Mouse (Mus musculus) ovary, postnatal 14 days (tissue): Measurements from ENCODE around the gene Prnp.
A peak's percentile ranks its signal among the peaks of the same experiment; 100 is the strongest.

ENCODE experiments used
- DNase-seq: peaks from one replicate; pipeline ENCODE4 v3.0.0; 2022; ENCODE audit warnings: low spot score

Prnp gene

DNA sequence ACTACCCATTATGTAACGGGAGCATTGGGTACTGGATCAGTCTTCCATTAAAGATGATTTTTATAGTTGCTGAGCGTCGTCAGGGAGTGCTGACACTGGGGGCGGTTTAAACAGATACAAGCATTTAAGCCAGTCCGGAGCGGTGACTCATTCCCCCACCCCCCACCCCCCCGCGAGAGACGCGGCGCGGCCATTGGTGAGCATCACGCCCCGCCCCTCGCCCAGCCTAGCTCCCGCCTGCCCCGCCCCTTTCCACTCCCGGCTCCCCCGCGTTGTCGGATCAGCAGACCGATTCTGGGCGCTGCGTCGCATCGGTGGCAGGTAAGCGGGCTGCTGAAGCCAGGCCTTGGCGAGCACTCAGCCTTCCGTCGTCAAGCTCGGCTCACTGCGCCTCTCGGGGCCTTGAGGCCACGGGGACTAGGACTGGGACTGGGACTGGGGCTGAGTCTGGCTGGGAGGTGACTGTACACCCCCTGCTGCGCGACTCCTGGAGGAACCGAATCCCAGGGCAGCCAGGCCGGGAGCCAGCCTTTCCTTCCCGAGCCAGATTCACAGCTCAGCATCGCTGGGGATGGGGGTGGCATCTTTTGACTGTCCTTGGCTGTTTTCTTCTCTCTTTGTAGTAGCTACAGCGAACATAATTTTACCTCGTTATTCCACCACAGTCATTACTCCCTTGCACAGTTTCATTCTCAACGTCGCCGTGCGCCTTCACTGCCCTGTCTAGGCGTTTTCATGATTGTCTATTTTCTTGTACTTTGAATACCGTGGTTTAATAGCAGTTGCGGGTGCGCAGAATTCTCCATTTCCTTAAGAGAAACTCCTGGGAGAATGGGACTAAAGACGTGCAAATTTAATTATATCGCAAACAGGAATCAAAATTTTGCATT is at the start of gene Prnp, which contains the start of gene Prn:
Gene Prnp, plus strand, starts transcription at position 246 of the 890 bp plus-strand sequence.
Gene Prn, plus strand, starts transcription at position 275 of the 890 bp plus-strand sequence.
- DNase-seq: peak; percentile 83

DNA sequence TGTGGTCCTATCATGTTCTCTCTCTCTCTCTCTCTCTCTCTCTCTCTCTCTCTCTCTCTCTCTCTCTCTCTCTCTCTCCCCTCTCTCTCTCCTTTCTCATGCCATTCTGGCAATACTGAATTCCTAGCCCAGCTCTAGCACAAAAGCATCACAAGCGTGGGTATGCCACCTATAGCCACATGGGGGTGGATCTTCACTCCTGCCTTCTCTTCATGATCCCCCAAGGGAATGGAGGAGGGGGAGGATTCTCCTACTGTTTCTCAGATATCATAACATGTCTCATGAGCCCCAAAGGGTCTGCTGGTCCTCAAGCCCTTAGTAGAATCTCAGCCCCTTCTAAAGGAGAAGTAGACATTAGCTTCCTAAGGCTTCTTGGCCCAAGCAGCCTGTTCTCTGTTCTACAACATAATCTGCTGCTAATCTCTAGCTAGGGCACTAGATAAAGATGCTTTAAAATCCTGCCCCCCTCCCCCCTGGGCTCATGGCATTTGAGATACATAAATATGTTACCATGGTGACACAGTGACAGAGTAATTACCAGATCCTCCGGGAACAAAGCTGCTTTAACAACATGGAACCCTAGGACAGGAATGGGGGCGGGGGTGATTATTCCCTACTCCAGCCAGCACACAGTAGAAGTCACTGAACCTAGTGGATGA is 47.0 kb upstream of the Prnp start:
- no peak for DNase-seq

DNA sequence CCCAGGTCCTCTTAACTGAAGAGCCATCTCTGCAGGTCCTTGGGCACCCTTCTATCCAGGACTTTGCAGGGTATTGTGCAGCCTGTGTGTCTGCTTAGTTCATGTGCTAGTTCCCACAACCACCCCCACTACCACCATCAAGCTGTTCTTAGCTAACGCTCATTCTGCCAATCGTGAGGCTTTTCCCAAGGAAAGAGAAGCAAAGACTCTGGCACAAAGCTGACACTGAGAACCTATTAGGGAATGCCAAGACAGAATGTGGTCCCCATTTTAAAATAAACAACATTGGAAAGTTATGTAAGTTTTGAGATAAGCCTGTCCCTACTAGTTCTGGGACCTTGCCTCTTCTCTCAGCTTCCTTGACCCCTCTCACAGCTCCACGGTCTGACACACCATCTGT is 46.3 kb upstream of the Prnp start:
- no peak for DNase-seq

DNA sequence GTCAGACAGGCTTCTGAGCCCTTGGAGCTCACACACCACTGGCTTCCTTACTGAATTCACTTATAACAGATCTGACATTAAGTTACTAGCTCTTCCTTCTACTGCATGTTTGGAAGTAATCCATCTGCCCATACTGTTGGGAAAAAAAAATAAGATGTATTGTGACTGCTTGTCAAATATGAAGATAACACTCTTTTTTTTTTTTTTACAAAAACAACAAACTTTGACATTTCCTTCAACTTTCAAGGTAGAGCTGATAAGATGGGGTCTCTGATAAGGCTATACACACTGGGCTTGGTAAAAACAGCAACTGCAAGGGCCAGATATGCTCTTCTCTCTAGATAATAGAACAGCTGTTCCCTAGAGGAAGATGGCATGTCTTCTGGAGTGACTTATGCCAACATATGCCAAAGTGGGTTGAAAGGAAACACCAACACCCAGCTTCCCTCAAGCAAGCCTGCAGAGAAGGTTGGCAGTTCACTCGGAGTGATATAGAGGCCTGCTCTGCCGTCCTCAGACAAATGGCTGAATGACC is 45.4 kb upstream of the Prnp start:
- no peak for DNase-seq

DNA sequence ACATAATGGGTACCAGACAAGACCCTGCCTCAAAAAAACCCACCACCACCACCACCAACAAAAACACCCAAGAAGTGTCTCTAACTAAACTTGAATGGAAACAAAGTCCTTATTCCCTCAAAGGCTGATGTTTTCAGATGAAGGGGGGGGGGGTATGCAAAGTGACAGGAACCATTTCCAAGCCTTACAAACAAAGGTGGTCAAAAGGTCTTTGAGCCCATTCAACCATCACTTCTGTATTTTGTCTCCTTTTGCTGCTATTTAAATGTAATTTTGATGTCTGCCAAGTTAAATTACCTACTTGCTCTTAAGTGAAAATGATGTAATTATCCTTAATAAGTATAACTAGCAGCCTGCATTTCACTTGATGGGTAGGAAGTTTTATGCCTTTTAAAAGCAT is 43.1 kb upstream of the Prnp start:
- DNase-seq: no peak

DNA sequence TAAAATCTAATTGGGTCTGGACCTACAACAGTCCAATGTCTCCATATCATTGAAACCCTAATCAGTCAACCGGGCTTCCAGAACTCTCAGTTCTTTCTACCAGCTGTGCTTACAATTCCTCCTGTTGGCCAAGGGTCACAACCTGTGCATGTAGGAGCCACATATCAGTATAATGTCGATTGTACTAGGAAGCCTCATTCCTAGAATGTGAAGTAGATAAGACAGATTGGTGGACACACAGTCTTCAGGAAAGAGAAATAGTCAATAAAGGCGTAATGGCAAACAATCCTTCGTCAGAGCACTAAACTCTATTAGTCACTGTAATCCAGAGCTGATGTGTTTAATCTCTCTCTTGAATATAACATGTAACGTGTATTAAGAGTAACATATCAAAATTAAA is 40.7 kb upstream of the Prnp start:
- DNase-seq: no peak

DNA sequence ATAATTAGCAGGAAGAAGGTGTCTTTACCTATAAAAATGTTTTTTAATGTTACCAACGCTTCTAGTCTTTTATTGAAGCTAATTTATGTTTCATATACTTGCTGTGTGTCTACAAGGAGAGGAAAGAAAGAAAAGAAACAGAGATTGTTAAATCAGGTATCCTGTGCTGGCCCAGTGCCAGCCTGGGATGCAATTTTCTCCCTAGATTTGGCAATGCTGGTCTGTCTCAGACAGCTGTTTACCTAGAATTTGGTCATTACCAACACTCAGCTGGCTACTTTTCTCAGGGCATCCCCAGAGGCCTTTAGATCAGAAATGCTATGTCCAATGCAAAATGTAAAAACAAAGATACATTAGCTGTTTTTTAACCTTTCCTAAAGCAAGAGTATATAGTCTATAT is 36.4 kb upstream of the Prnp start:
- DNase-seq: no peak

DNA sequence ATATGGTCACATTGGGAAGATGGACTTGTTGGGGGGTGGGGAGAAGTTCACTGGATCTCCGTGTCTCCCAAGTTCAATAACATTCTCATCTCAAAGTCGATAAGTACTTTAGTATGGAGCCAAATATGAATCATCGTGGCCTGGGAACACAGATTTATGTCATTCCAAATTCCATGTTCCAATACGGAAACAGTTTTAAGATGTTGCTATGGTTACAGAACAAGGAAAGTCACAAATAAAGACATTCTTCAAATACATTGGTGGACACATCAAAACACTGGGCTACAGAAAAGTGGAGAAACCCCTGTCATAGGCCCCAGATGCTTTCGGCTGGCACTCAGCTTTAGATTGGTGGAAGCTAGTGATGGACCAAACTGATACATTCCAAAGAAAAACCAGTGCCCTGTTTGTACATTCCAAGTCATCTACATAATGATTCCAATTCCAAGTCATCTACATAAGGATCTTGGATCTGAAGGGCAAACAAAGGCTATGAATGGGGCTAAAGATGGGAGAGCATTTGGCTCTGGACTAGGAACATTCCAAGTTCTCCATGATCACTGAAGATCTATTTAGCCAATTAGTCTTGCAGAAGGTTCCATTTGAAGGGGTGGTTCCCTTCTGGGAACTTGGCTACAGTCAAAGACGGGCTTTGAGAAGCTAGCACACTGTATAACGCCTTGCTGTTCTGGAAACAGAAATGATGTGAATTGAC is 33.0 kb upstream of the Prnp start:
- no peak for DNase-seq

DNA sequence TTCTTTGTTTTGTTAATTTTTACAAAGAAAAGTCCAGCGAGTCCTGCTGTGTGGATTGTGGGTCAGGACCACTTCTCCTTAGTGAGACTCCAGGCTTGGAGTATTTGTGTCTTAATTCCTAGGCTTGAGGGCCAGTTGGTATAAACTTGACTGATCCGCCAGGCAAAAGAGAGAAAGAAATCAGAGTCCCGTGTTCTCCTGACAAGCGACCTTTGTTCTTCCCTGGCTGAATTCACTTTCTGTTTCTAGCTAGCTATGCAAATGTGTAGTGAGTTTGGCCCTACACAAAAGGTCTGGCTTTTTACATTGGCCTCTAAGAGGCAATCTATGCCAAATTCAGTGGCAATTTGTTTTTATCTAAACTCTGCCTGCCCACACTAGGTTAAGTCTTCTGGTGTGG is 28.0 kb upstream of the Prnp start:
- DNase-seq: no peak

DNA sequence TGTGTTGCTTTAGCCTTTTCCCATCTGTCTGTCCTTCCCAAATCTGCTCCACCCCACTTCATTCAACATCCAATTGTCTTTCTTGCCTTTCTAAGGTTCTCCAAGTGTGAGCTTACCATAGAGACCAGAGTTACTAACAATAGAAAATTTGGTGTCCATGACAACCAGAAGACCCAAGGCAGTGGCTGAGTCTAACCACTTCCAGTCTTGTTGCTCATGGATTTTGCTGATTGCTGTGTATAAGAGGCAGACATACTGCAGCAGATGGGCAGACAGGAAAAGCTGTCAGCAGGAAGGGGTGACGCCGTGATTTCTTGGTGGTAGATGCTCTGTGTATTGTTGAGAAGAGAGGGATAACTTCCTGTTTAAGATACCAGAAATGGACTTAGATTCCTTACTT is 26.6 kb upstream of the Prnp start:
- no peak for DNase-seq

DNA sequence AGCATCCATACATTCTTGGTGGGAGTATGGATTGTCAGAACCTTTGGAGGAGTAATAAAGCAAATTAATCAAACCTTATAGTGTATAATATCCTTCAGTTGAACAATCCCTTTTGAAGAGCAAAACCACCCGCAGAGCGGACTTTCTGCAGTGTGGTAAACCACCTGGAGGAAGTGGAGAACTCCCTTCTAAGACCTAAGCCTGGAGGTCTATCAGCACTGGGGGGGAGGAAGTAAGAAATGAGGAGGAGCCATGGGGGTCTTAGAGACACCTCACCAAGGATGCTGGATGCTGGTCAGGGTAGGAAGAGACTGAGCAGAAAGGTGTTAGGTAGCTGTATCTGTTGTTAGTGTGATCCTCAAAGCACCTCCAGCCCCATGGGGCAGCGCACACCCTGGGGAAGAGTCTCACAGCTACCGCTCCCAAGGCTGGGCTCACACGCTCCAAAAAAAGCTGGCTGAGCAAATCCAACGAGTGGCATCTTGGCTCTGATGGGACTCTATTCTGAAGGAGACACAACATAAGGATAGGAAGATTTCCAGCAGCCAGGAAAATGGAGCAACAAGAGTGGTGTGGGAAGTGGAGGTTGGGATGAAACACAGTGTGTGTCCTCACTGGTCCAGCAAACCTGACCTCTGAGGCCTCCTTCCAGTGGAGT is 23.1 kb upstream of the Prnp start:
- no peak for DNase-seq

DNA sequence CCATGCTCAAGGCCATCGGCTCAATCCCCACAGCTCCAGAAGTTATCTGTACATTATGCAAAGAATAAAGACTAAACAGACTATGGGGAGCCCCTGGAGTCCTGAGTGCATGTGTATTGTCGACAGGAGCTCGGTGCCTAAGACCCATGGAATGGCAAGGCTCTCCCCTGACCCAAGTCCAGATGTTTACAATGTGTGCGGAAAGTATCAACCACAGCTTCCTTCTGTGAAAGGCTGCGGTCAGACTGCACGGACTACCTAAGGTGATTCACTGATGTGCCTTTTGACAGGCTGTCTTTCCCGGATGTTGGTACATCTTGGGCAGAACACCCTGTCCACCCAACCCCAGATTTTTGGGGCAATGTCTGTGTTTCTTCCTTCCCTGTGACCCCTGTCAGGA is 21.5 kb upstream of the Prnp start:
- no peak for DNase-seq

DNA sequence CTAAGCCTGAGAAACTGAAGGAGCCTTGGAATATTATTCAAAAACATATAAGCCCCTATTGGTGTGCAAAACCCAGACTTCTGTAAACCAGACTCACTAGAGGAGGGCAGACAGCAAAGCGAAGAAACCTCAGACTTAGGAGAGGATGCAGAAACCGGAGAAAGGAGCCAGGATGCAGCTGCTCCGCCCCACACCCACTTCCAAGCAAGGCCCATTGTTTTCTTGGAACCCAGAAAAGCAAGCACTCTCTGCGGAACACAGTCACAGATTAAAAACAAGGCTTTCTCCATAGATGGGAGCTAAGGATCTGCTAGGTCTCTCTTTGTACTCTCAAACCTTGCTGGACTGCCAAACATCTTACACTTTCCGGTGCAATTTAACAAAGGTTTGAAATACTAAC is 17.2 kb upstream of the Prnp start:
- no peak for DNase-seq

DNA sequence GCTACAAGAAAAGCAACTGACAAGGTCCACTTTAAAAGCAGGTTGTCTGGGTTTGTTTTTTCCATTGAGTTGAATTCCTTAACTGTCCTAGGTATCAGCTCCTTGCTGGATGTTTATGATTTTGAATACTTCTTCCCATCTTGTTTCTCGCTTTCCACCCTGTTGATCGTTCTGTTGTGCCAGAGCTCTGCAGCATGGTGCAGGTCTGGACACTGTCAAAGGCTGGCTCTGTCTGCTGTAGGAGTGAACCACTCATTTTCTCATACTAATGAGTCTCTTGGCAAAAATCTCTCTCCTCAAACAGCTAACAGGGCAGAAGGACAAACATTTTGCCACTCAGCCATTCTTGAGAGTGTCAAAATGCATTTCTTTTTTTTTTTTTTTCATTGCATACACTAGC is 14.6 kb upstream of the Prnp start:
- DNase-seq: no peak

DNA sequence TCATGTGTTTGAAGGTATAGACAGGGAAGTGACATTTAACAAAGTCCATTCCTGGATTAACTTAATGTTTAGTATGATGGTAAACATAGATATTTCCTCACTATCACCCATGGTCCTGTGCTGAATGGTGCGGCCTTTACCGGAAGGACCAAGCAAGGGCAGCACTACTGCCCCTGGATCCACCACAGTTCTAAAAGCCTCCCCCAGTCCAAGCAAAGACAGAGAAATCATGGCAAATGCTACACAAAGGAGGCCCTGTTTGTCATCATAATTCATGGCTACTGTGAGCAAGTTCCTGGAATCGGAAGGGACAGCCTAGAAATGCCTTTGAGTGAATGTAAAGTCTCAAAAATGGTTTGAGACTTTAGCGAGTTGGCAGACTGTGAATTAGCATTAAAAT is 13.7 kb upstream of the Prnp start:
- no peak for DNase-seq

DNA sequence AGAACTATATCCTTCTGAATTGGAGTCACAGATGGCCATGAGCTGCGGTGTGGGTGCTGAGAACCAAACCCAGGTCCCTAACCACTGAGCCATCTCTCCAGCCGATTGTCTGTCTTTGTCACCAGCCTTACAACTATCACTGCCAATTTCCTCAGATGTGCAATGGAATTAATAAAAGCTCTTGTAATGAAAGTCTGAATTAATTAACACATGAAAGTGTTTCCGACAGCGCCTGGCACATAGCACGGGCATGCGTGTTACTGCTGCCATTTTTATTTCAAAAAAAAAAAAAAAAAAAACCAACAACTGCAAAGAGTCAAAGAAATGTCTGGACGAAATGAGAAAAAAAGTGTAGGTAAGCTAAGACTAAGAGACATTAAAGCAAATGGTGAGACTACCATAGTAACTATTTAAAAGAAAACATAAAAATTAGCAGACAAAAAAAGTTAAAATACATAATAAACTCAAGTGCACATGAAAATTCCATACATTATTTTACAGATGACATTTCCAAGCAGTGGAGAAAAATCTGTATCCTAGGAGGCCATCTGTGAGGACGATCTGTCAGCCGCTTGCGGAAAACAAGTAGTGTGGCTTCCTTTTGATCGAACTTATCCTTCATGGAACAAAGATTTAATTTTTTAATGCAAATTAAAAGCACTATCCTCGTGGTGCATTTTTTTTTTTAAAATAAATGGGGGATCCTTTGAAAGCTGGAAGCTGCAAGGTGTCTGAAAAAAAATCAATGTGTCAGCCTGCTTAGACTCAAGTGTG is 12.2 kb upstream of the Prnp start:
- no peak for DNase-seq

DNA sequence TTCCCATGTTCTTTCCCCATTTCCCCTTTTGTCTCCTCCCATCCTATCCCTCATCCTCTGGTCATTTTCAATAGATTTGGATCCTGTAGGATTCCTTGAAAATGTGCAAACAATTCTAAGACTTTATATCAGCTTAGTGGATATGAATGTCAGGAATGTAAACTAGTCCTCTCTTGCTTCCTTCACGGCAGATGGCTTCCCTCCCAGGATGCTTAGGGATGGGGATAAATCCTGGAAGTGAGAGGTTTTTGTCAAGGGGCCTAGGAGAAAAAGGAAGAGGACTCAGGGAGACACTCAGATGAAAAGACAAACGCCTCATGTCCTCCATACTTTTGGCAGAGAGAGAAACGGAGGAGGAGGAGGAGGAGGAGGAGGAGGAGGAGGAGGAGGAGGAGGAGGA is 7.3 kb upstream of the Prnp start:
- no peak for DNase-seq

DNA sequence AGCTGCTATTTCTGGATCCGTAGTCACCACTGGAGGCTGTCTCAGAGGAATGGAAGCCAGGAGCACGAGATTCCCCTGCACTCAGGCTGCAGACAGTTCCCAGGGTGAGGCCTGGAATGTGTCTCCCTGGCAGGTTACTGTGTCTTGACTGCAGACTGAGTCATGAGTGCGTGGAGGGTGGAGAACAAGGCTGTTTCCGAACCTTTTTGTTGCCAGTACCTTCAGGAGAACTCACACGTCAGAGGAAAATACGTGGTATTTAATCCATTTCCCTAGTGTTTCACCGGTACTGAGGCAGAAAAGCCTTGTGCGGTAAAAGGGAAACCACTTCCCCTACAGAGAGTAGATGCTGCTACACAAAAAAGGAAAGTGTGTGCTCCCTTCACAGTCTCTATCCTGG is 6.9 kb upstream of the Prnp start:
- DNase-seq: no peak

DNA sequence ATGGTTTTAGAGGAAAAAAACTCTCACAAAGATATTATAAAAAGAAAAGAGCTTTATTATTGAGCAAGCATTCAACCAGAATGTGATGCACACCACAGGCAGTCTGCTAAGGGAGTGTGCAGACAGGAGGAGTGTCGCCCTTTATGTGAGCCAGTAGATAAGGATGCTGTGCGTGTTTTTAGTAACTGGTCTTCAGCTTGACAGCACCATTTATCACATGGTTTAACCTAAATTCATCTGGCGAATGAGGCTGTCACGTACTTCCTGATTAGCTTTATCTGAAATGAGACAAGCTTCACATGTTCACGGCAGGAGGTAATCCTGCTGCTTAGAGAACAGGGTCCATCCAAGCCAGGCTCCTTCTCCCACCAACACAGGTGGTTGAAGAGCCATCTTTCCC is 4.7 kb upstream of the Prnp start:
- DNase-seq: no peak

DNA sequence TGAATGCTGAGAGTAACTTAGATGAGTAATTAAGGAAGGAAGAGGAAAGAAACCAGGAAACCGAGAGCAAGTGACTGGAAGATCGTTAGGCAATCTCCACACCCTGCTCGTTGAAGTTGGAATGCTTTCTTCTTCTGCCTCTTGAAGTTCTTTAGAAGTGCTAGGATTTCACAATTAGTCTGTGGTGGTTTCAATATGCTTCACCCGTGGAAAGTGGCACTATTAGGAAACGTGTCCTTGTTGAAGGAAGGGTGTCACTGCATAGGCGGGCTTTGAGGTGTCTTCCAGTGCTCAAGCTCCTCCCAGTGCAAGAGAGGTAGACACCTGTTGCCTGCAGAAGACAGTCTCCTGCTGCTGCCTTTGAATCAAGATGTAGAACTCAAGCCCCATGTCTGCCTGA is 4.0 kb upstream of the Prnp start:
- DNase-seq: no peak

DNA sequence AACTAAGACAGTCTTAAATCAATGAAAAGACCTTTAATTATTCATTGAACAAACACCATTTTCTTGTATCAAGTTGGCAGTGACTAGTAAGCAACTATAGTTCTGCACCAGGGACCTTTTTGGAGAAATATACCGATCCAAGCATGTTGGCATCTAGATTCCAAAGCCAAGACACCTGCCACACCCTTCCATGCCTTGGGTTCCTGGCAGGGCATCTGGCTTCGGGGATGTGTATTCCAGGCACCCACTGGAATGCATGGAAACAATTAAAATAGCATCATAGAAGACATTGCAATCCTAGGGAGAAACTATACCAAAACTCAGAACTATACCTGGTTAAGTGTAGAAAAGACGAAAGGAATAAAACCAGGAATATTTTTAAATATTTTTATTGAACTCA is 3.5 kb upstream of the Prnp start:
- DNase-seq: no peak
